Mouse (Mus musculus): ENCODE results near the gene Foxp1. TPM values are rescaled to one million over a fixed set of nuclear protein-coding genes. Genes with fewer than 3 reads are reported as not detected.

Gene Foxp1
- polyA plus RNA-seq, 1 experiment from 2014 or later: 141 TPM

GRCm38 (mm10) chr6:98947486-98948152 lies 574.9 kb downstream of the Foxp1 start:
- no peaks in the 10 kb centered on the region for H3K27me3 ChIP-seq
- no peaks in the 10 kb centered on the region for H3K9me3 ChIP-seq
- WGBS: 55% methylated on average over 11 of the region's 11 CpGs
- H3K4me1 ChIP-seq: peaks cover 49% of the 10 kb centered on the region
- H3K4me2 ChIP-seq (replicated peaks): no peak overlapping the region
- peaks cover 33% of the 10 kb centered on the region for H3K36me3 ChIP-seq
- no peak overlapping the region for H3K9ac ChIP-seq
- no peak overlapping the region for H3K4me3 ChIP-seq
- no peak for ATAC-seq (ENCODE audit: low FRiP score, low read depth)
- no peak overlapping the region for H3K27ac ChIP-seq

- WGBS: 93% methylated on average over 4 of the region's 4 CpGs
- H3K4me3 ChIP-seq: no peak overlapping the region
- H3K27ac ChIP-seq: no peak overlapping the region
- H3K4me1 ChIP-seq: peaks cover 48% of the 10 kb centered on the region
- no peak overlapping the region for H3K4me2 ChIP-seq (replicated peaks)
- H3K9ac ChIP-seq: no peak overlapping the region
- H3K9me3 ChIP-seq: no peaks in the 10 kb centered on the region
- H3K36me3 ChIP-seq: peaks cover 39% of the 10 kb centered on the region
- no peaks in the 10 kb centered on the region for H3K27me3 ChIP-seq
- no peak for ATAC-seq (ENCODE audit: low FRiP score, low read depth)
Measured at GRCm38 (mm10) chr6:98946731-98947130, 575.8 kb downstream of the Foxp1 start.

- no peak overlapping the region for H3K4me2 ChIP-seq (replicated peaks)
- H3K4me3 ChIP-seq: no peak overlapping the region
- H3K27me3 ChIP-seq: no peaks in the 10 kb centered on the region
- H3K27ac ChIP-seq: peak overlapping the region; percentile 16; the same call in 1 of the 2 replicates
- H3K9me3 ChIP-seq: no peaks in the 10 kb centered on the region
- 0 out of 2 replicates have a peak, but pooled peaks have one; percentile 48 for ATAC-seq (ENCODE audit: low FRiP score, low read depth)
- peaks cover 47% of the 10 kb centered on the region for H3K36me3 ChIP-seq
- peaks cover 38% of the 10 kb centered on the region for H3K4me1 ChIP-seq
- H3K9ac ChIP-seq: no peak overlapping the region
- WGBS: 77% methylated on average over 21 of the region's 21 CpGs
Measured at GRCm38 (mm10) chr6:98945496-98946412, 576.8 kb downstream of the Foxp1 start.

DNA sequence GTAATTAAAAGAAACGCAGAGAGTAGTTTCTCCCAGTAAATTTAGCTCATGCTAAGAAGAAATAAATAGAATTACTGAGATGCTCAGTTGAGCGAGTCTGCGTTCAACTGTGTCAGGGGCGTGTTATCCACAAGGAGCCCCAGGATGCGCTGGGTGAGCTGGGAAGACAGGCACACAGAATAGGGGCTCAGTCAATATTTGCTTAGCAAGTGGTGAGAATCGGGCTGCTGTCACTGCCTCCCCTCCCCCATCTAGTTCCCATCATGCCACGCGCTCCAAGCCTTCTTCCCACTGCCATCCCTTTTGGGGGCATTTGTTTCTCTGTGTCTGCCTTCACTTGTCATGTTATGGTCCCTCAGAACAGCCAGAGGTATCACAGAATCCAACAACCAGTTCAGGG lies 584.2 kb downstream of the Foxp1 start:
- Histone ChIP-seq H3K27ac (no peak overlapping the region), H3K27me3 (no peaks in the 10 kb centered on the region), H3K9ac (no peak overlapping the region), H3K4me3 (no peak overlapping the region), H3K36me3 (peaks cover 82% of the 10 kb centered on the region), H3K9me3 (no peaks in the 10 kb centered on the region), H3K4me2 (replicated peaks) (no peak overlapping the region), H3K4me1 (peaks cover 34% of the 10 kb centered on the region)
- WGBS: 77% methylated on average over 8 of the region's 8 CpGs
- ATAC-seq (ENCODE audit: low FRiP score, low read depth): no peak

DNA sequence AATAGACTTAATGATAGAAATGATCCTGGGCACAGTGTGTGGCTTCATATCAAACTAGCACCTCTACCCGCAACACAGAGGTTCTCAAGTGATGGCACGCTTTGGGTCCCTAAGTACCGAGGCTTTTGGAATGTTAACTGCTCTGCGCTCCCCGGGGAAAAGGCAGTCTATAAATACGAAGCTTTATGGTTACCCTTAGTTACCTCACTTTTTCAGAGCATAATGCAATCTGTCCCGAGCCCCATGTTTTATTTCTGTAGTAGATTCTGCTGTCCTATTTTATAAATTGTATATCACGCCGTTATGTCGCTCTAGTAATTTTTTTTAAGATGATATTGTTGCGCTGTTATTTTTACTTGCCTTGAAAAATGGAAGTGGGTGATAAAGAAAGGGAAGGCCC lies 585.0 kb downstream of the Foxp1 start:
- H3K4me3 ChIP-seq: no peak overlapping the region
- no peak for ATAC-seq (ENCODE audit: low FRiP score, low read depth)
- H3K36me3 ChIP-seq: peaks cover 80% of the 10 kb centered on the region
- no peak overlapping the region for H3K27ac ChIP-seq
- H3K4me2 ChIP-seq (replicated peaks): no peak overlapping the region
- H3K9me3 ChIP-seq: no peaks in the 10 kb centered on the region
- H3K9ac ChIP-seq: no peak overlapping the region
- WGBS: 72% methylated on average over 11 of the region's 11 CpGs
- no peaks in the 10 kb centered on the region for H3K27me3 ChIP-seq
- peaks cover 40% of the 10 kb centered on the region for H3K4me1 ChIP-seq

GRCm38 (mm10) chr6:98936377-98936776 lies 586.1 kb downstream of the Foxp1 start:
- no peak overlapping the region for H3K4me2 ChIP-seq (replicated peaks)
- H3K9ac ChIP-seq: no peak overlapping the region
- WGBS: 76% methylated on average over 3 of the region's 3 CpGs
- no peak overlapping the region for H3K4me3 ChIP-seq
- no peaks in the 10 kb centered on the region for H3K9me3 ChIP-seq
- no peak overlapping the region for H3K27ac ChIP-seq
- H3K27me3 ChIP-seq: no peaks in the 10 kb centered on the region
- peaks cover 84% of the 10 kb centered on the region for H3K36me3 ChIP-seq
- peaks cover 40% of the 10 kb centered on the region for H3K4me1 ChIP-seq
- ATAC-seq (ENCODE audit: low FRiP score, low read depth): no peak

DNA sequence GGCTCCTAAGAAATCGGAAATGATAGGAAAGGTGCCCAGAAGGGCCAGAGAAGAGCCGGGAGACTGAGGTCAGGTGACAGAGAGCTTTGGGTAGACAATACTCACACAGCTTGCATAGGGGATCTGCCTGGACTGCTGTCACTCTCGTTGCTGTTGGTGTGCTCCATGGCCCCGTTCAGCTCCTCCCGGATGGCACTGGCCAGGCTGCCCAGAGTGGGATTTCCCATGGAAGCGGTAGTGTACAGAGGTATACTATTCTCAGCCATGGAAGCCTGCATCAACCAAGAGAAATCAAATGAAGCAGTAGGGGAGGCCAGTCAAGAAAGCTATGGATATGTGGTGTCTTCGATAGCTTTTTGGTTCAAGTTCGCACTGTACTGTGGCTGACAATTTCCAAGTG lies 587.4 kb downstream of the Foxp1 start:
- no peak for ATAC-seq (ENCODE audit: low FRiP score, low read depth)
- Histone ChIP-seq H3K9me3 (no peaks in the 10 kb centered on the region), H3K4me3 (no peak overlapping the region), H3K27me3 (no peaks in the 10 kb centered on the region), H3K36me3 (peaks cover 81% of the 10 kb centered on the region), H3K9ac (no peak overlapping the region), H3K27ac (no peak overlapping the region), H3K4me1 (peaks cover 40% of the 10 kb centered on the region), H3K4me2 (replicated peaks) (no peak overlapping the region)
- 90% methylated on average over 8 of the region's 8 CpGs for WGBS

DNA sequence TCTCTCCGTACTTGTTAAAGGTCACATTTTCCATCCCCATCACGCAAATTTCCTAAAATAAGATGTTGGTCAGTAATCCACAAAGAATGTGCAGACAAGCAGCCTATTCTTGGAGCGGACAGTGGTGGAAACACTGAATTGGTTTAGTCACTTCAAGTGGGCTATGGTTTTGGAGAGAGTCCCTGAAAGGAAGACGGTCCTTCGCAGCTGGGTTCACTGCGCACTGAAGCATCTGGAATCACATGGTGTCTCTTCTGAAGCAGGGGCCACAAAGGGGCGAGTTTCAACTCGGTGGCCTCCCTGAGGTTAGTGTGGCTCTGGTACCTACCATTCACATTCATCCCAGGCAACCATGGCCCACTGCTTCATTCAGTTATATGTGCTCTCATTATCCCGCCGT lies 588.1 kb downstream of the Foxp1 start:
- Histone ChIP-seq H3K4me2 (replicated peaks) (no peak overlapping the region), H3K9me3 (no peaks in the 10 kb centered on the region), H3K27me3 (no peaks in the 10 kb centered on the region), H3K4me3 (no peak overlapping the region), H3K27ac (no peak overlapping the region), H3K36me3 (peaks cover 84% of the 10 kb centered on the region), H3K9ac (no peak overlapping the region), H3K4me1 (peaks cover 37% of the 10 kb centered on the region)
- WGBS: 62% methylated on average over 10 of the region's 10 CpGs
- no peak for ATAC-seq (ENCODE audit: low FRiP score, low read depth)

GRCm38 (mm10) chr6:98933135-98933724 lies 589.3 kb downstream of the Foxp1 start:
- Histone ChIP-seq H3K4me1 (peaks cover 34% of the 10 kb centered on the region), H3K36me3 (peaks cover 83% of the 10 kb centered on the region), H3K9ac (0 out of 2 replicates have a peak overlapping the region, but pooled peaks have one; percentile 8), H3K4me3 (no peak overlapping the region), H3K27ac (no peak overlapping the region; the same call in 1 of the 2 replicates), H3K27me3 (no peaks in the 10 kb centered on the region), H3K9me3 (no peaks in the 10 kb centered on the region), H3K4me2 (replicated peaks) (peak overlapping the region; percentile 28)
- WGBS: 31% methylated on average over 18 of the region's 18 CpGs
- ATAC-seq (ENCODE audit: low FRiP score, low read depth): no peak

GRCm38 (mm10) chr6:98931881-98932540 lies 590.5 kb downstream of the Foxp1 start:
- Histone ChIP-seq H3K27me3 (no peaks in the 10 kb centered on the region), H3K4me1 (peaks cover 25% of the 10 kb centered on the region), H3K27ac (no peak overlapping the region), H3K9me3 (no peaks in the 10 kb centered on the region), H3K9ac (no peak overlapping the region), H3K4me3 (no peak overlapping the region), H3K4me2 (replicated peaks) (no peak overlapping the region), H3K36me3 (peaks cover 72% of the 10 kb centered on the region)
- ATAC-seq (ENCODE audit: low FRiP score, low read depth): no peak
- 45% methylated on average over 8 of the region's 8 CpGs for whole genome bisulfite sequencing

DNA sequence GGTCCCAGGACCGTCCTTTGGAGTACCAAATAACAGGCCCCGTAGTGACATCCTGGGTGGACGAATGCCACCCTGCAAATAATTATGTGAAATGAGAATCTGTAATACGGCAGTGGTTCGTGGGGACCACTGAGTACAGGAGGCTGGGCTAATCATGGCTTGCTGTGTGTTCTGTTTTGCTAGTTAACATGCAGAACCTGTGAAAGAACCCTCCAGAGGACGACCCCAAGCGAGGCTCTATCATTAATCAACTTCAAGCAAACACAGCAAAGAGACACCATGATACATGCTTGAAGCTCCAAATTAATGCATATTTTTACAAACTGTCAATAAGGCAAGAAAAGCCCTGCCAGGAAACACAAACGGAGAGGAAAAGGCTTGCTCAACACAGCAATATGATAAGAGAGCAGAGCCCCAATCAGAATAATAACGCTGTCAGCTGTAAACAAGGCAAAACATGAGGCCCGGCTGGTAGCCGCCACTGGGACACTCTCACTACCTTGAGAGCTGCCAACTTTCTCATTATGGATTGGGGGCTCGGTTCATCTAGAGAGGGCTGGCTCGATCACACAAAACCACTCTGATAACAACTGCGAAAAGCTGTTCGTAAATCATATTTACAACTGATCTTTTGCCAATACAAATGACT lies 591.7 kb downstream of the Foxp1 start:
- H3K4me1 ChIP-seq: peaks cover 25% of the 10 kb centered on the region
- no peaks in the 10 kb centered on the region for H3K9me3 ChIP-seq
- H3K36me3 ChIP-seq: peaks cover 63% of the 10 kb centered on the region
- no peak for ATAC-seq (ENCODE audit: low FRiP score, low read depth)
- no peak overlapping the region for H3K9ac ChIP-seq
- 81% methylated on average over 15 of the region's 15 CpGs for WGBS
- H3K27me3 ChIP-seq: no peaks in the 10 kb centered on the region
- no peak overlapping the region for H3K4me2 ChIP-seq (replicated peaks)
- H3K27ac ChIP-seq: no peak overlapping the region
- H3K4me3 ChIP-seq: no peak overlapping the region
